Mouse (Mus musculus): Measurements from ENCODE around the gene Rnf123. TPM values are rescaled to one million over a fixed set of nuclear protein-coding genes. Genes with fewer than 3 reads are reported as not detected.

Gene Rnf123
- polyA plus RNA-seq (2014; fragmentation: Nextera tagmentation; extraction: Ambion mirVana) = 31.1 and 33.5 TPM in 2 replicates

- H3K9ac ChIP-seq (replicated peaks; ENCODE audit: low read depth, low read length) = no peak within 1 kb of the TSS; the same call in 1 of the 2 replicates
- H3K4me3 ChIP-seq (ENCODE audit: low read depth, low read length) = peak within 1 kb of the TSS; percentile 6; the same call in 1 of the 2 replicates
These were observed at the start of gene Rnf123 for GRCm38 (mm10) chr9:108082988-108083431. TSS of gene Rnf123 (minus strand) at chr9:108083346.

GRCm38 (mm10) chr9:108132373-108132772, 49.2 kb upstream of the Rnf123 start:
- H3K4me3 ChIP-seq (ENCODE audit: low read depth, low read length) = no peak overlapping the region
- no peak for ATAC-seq (ENCODE audit: insufficient number of reproducible peaks, insufficient read depth, low FRiP score, low read depth)
- H3K27me3 ChIP-seq (ENCODE audit: control insufficient read depth, insufficient read depth, low read length) = no peaks in the 10 kb centered on the region
- no peak overlapping the region for H3K9ac ChIP-seq (replicated peaks; ENCODE audit: low read depth, low read length)
- H3K4me2 ChIP-seq (replicated peaks; ENCODE audit: low read depth, low read length) = no peak overlapping the region
- H3K9me3 ChIP-seq (ENCODE audit: control insufficient read depth, low read depth, low read length) = no peaks in the 10 kb centered on the region
- H3K4me1 ChIP-seq (ENCODE audit: control insufficient read depth, insufficient read depth, low read length) = peaks cover 3% of the 10 kb centered on the region; the same call in 1 of the 2 replicates
- no peaks in the 10 kb centered on the region for H3K36me3 ChIP-seq (ENCODE audit: control insufficient read depth, insufficient read depth, low read length)
- WGBS = 90% methylated on average over 3 of the region's 3 CpGs
- H3K27ac ChIP-seq (ENCODE audit: low read length) = no peak overlapping the region

More at GRCm38 (mm10) chr9:108082988-108083431, at the start of gene Rnf123:
- Histone ChIP-seq H3K4me1 (ENCODE audit: control insufficient read depth, insufficient read depth, low read length) (peaks cover 15% of the 10 kb centered on the region), H3K36me3 (ENCODE audit: control insufficient read depth, insufficient read depth, low read length) (peaks cover 23% of the 10 kb centered on the region), H3K27ac (ENCODE audit: low read length) (no peak within 1 kb of the TSS), H3K27me3 (ENCODE audit: control insufficient read depth, insufficient read depth, low read length) (peaks cover 15% of the 10 kb centered on the region; the same call in 1 of the 2 replicates), H3K9me3 (ENCODE audit: control insufficient read depth, low read depth, low read length) (no peaks in the 10 kb centered on the region), H3K4me2 (replicated peaks; ENCODE audit: low read depth, low read length) (peak within 1 kb of the TSS; percentile 29)
- 26% methylated on average over 12 of the region's 12 CpGs for WGBS
- ATAC-seq (ENCODE audit: insufficient number of reproducible peaks, insufficient read depth, low FRiP score, low read depth) = no peak

DNA sequence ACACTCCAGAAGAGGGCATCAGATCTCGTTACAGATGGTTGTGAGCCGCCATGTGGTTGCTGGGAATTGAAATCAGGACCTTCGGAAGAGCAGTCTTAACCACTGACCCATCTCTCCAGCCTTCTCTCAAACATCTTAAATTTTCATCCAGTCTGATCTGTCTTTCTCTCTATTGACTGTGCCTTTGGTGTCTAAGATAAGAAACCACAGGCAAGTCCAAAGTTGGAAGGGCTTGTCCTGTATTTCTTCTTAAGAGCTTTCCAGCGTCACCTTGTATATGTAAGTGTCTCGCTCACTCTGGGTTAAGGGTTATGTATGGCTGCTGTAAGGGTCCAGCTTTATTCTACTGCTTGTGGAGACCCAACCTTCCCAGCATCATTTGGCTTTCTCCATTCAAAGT, 48.4 kb upstream of the Rnf123 start:
- 85% methylated on average over 5 of the region's 5 CpGs for WGBS
- no peaks in the 10 kb centered on the region for H3K9me3 ChIP-seq (ENCODE audit: control insufficient read depth, low read depth, low read length)
- ATAC-seq (ENCODE audit: insufficient number of reproducible peaks, insufficient read depth, low FRiP score, low read depth) = no peak

GRCm38 (mm10) chr9:108129042-108129948, 46.1 kb upstream of the Rnf123 start:
- H3K4me3 ChIP-seq (ENCODE audit: low read depth, low read length) = no peak overlapping the region
- no peak overlapping the region for H3K27ac ChIP-seq (ENCODE audit: low read length)
- no peak overlapping the region for H3K4me2 ChIP-seq (replicated peaks; ENCODE audit: low read depth, low read length)
- ATAC-seq (ENCODE audit: insufficient number of reproducible peaks, insufficient read depth, low FRiP score, low read depth) = no peak
- H3K4me1 ChIP-seq (ENCODE audit: control insufficient read depth, insufficient read depth, low read length) = no peaks in the 10 kb centered on the region
- H3K9me3 ChIP-seq (ENCODE audit: control insufficient read depth, low read depth, low read length) = no peaks in the 10 kb centered on the region
- no peaks in the 10 kb centered on the region for H3K27me3 ChIP-seq (ENCODE audit: control insufficient read depth, insufficient read depth, low read length)
- 76% methylated on average over 13 of the region's 13 CpGs for WGBS
- H3K36me3 ChIP-seq (ENCODE audit: control insufficient read depth, insufficient read depth, low read length) = no peaks in the 10 kb centered on the region
- no peak overlapping the region for H3K9ac ChIP-seq (replicated peaks; ENCODE audit: low read depth, low read length)

More for the DNA sequence above, 48.4 kb upstream of the Rnf123 start:
- Histone ChIP-seq H3K27ac (ENCODE audit: low read length) (no peak overlapping the region), H3K36me3 (ENCODE audit: control insufficient read depth, insufficient read depth, low read length) (no peaks in the 10 kb centered on the region), H3K4me1 (ENCODE audit: control insufficient read depth, insufficient read depth, low read length) (no peaks in the 10 kb centered on the region), H3K4me2 (replicated peaks; ENCODE audit: low read depth, low read length) (no peak overlapping the region), H3K9ac (replicated peaks; ENCODE audit: low read depth, low read length) (no peak overlapping the region), H3K4me3 (ENCODE audit: low read depth, low read length) (no peak overlapping the region), H3K27me3 (ENCODE audit: control insufficient read depth, insufficient read depth, low read length) (no peaks in the 10 kb centered on the region)

GRCm38 (mm10) chr9:108128248-108128647, 45.1 kb upstream of the Rnf123 start:
- Histone ChIP-seq H3K27me3 (ENCODE audit: control insufficient read depth, insufficient read depth, low read length) (no peaks in the 10 kb centered on the region), H3K9ac (replicated peaks; ENCODE audit: low read depth, low read length) (no peak overlapping the region), H3K36me3 (ENCODE audit: control insufficient read depth, insufficient read depth, low read length) (no peaks in the 10 kb centered on the region), H3K4me3 (ENCODE audit: low read depth, low read length) (no peak overlapping the region), H3K27ac (ENCODE audit: low read length) (no peak overlapping the region), H3K4me2 (replicated peaks; ENCODE audit: low read depth, low read length) (no peak overlapping the region), H3K4me1 (ENCODE audit: control insufficient read depth, insufficient read depth, low read length) (no peaks in the 10 kb centered on the region), H3K9me3 (ENCODE audit: control insufficient read depth, low read depth, low read length) (no peaks in the 10 kb centered on the region)
- 81% methylated on average over 11 of the region's 11 CpGs for WGBS
- ATAC-seq (ENCODE audit: insufficient number of reproducible peaks, insufficient read depth, low FRiP score, low read depth) = no peak

DNA sequence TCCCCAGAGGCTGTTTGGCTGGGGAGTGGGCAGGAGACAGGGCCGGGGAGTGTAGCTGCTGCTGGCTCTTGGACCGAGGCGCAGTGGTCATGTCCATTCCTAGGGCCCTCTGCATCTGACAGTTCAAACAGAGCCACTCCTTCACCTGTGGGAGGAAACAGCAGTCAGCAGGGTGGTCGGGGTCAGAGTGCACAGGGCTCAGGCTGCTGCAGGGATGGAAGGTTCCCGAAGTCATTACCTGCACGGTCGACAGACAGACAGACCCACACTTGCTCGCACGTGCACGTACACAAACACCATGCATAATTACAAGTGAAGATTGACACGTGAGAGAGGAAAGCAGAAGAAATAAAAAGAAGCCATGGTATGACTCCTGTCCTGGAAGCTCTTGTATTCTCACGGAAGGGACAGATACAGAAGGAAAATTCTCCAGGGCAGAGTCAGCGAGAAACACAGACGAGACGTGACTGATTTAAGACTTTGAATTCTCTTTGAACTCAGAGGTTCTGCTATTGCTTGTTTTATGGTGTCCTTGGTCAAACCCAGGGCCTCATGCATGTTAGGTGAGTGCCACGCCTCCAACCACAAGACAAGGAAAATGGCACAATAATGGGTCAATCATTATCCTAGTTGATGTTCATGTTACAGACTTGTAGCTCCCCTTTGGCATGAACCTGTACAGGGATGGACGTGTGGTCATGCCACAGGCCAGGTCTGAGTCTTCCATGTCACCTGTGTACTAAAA, 43.5 kb upstream of the Rnf123 start:
- H3K9me3 ChIP-seq (ENCODE audit: control insufficient read depth, low read depth, low read length) = no peaks in the 10 kb centered on the region
- H3K27me3 ChIP-seq (ENCODE audit: control insufficient read depth, insufficient read depth, low read length) = no peaks in the 10 kb centered on the region
- no peak overlapping the region for H3K9ac ChIP-seq (replicated peaks; ENCODE audit: low read depth, low read length)
- H3K4me1 ChIP-seq (ENCODE audit: control insufficient read depth, insufficient read depth, low read length) = no peaks in the 10 kb centered on the region
- H3K27ac ChIP-seq (ENCODE audit: low read length) = no peak overlapping the region
- 70% methylated on average over 17 of the region's 17 CpGs for WGBS
- ATAC-seq (ENCODE audit: insufficient number of reproducible peaks, insufficient read depth, low FRiP score, low read depth) = peak; percentile 24; the same call in 1 of the 2 replicates
- H3K36me3 ChIP-seq (ENCODE audit: control insufficient read depth, insufficient read depth, low read length) = no peaks in the 10 kb centered on the region
- H3K4me2 ChIP-seq (replicated peaks; ENCODE audit: low read depth, low read length) = no peak overlapping the region
- no peak overlapping the region for H3K4me3 ChIP-seq (ENCODE audit: low read depth, low read length)

DNA sequence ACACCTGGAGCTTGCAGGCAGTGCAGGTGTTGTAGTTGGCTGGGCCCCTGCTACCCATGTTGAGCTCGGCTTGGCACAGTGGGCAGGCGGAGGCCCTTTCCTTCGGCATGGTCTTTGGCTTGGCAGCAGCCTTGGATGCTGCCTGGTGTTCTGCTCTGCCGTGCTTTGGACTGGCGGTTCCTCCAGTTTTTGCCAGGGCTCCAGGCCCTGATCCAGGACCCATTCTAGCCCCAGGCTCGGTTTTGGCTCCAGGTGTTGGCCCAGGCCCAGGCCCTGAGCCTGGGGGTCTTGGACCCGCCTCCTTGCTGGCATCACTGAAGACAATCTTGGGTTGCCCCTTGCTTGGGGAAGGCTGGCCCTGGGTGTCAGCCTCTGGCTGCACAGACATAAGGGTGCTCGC, 42.6 kb upstream of the Rnf123 start:
- Histone ChIP-seq H3K27me3 (ENCODE audit: control insufficient read depth, insufficient read depth, low read length) (no peaks in the 10 kb centered on the region), H3K36me3 (ENCODE audit: control insufficient read depth, insufficient read depth, low read length) (no peaks in the 10 kb centered on the region), H3K27ac (ENCODE audit: low read length) (no peak overlapping the region), H3K4me3 (ENCODE audit: low read depth, low read length) (no peak overlapping the region), H3K9ac (replicated peaks; ENCODE audit: low read depth, low read length) (no peak overlapping the region), H3K4me1 (ENCODE audit: control insufficient read depth, insufficient read depth, low read length) (peaks cover under 1% of the 10 kb centered on the region; the same call in 1 of the 2 replicates), H3K9me3 (ENCODE audit: control insufficient read depth, low read depth, low read length) (no peaks in the 10 kb centered on the region), H3K4me2 (replicated peaks; ENCODE audit: low read depth, low read length) (no peak overlapping the region)
- ATAC-seq (ENCODE audit: insufficient number of reproducible peaks, insufficient read depth, low FRiP score, low read depth) = 0 out of 2 replicates have a peak, but pooled peaks have one; percentile 9
- 93% methylated on average over 8 of the region's 8 CpGs for WGBS

DNA sequence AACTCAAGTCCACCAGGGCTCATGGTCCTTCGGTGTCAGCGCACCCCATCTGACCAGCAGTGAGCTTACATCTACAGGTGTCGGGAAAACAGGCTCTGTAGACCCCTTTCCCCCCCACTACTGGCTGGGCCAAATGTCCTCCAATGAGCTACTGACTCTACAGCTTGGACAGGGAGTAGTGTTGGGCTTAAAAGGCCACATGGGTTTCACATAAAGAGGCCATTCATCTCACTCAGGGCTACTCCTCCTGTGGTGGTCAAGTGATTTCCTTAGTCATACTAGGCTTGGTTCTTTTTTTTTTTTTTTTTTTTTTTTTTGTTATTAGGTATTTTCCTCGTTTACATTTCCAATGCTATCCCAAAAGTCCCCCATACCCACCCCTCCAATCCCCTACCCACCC, 40.8 kb upstream of the Rnf123 start:
- peaks cover 13% of the 10 kb centered on the region; the same call in 1 of the 2 replicates for H3K4me1 ChIP-seq (ENCODE audit: control insufficient read depth, insufficient read depth, low read length)
- 88% methylated on average over 4 of the region's 4 CpGs for WGBS
- H3K9me3 ChIP-seq (ENCODE audit: control insufficient read depth, low read depth, low read length) = no peaks in the 10 kb centered on the region
- H3K27ac ChIP-seq (ENCODE audit: low read length) = no peak overlapping the region
- H3K4me3 ChIP-seq (ENCODE audit: low read depth, low read length) = no peak overlapping the region
- no peaks in the 10 kb centered on the region for H3K27me3 ChIP-seq (ENCODE audit: control insufficient read depth, insufficient read depth, low read length)
- H3K9ac ChIP-seq (replicated peaks; ENCODE audit: low read depth, low read length) = no peak overlapping the region
- no peak for ATAC-seq (ENCODE audit: insufficient number of reproducible peaks, insufficient read depth, low FRiP score, low read depth)
- H3K4me2 ChIP-seq (replicated peaks; ENCODE audit: low read depth, low read length) = no peak overlapping the region
- H3K36me3 ChIP-seq (ENCODE audit: control insufficient read depth, insufficient read depth, low read length) = no peaks in the 10 kb centered on the region
